Mouse (Mus musculus) ES-Bruce4 (cell line): Measurements from ENCODE around the gene Chd5.

Source experiments
- CTCF ChIP-seq: IDR thresholded peaks from one replicate; pipeline ENCODE4 v1.8.1; 2011; ENCODE audit warnings: low read depth, low read length
- POLR2A ChIP-seq: IDR thresholded peaks from one replicate; pipeline ENCODE4 v1.8.1; 2011; ENCODE audit warnings: low read length; ENCODE audit not compliant: insufficient read depth

DNA sequence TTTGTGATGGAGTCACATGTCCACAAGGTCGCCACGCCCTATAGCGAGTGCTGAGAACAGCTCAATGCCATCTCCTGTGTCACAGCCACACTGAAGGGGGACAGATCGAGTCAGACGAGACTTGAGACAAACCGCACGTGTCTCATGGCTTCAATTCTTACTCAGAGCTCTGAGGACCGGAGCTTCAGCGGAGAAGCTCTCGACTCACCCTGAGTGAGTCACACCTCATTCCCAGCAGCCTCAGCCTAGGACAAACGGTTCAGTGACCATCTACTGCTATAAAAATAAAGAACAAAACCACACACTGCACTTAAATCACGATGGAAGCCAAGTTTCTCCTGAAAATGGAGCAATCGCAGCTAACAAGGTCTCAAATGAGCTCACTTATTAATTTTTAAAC, 72.5 kb downstream of the Chd5 start:
- TF ChIP-seq CTCF (no peak), POLR2A (no peak)
